Mouse (Mus musculus) myocyte (in vitro differentiated cells): ENCODE results near the gene Tmem234. TPM values are rescaled to one million over a fixed set of nuclear protein-coding genes. Genes with fewer than 3 reads are reported as not detected.

ENCODE experiments used
- H3K27me3 ChIP-seq: one replicate; pipeline ENCODE4 v1.6.1; 2011; ENCODE audit not compliant: control insufficient read depth, insufficient read depth, insufficient read length
- H3K36me3 ChIP-seq: one replicate; pipeline ENCODE4 v1.6.1; 2011; ENCODE audit not compliant: control insufficient read depth, insufficient read depth
- H3K4me2 ChIP-seq: one replicate; pipeline ENCODE4 v1.6.1; 2011; ENCODE audit warnings: low read depth, control low read depth
- H3K4me3 ChIP-seq: one replicate; pipeline ENCODE4 v1.5.1; 2011; ENCODE audit warnings: mild to moderate bottlenecking, control low read depth, moderate library complexity
- H3K79me2 ChIP-seq: one replicate; pipeline ENCODE4 v1.6.1; 2011; ENCODE audit not compliant: control insufficient read depth, insufficient read depth
- H3ac ChIP-seq: one replicate; pipeline ENCODE4 v1.6.1; 2011; ENCODE audit not compliant: control insufficient read depth, insufficient read length
- CEBPB ChIP-seq: IDR thresholded peaks from 2 replicates; pipeline ENCODE4 v1.6.1; 2011; ENCODE audit warnings: mild to moderate bottlenecking, moderate library complexity; ENCODE audit not compliant: poor library complexity, insufficient read depth, severe bottlenecking
- E2F4 ChIP-seq: IDR thresholded peaks from one replicate; pipeline ENCODE4 v1.6.1; 2011; ENCODE audit warnings: mild to moderate bottlenecking, control low read depth, moderate library complexity; ENCODE audit not compliant: insufficient read depth
- MAX ChIP-seq: IDR thresholded peaks from one replicate; pipeline ENCODE4 v1.6.1; 2011; ENCODE audit warnings: low read depth, mild to moderate bottlenecking, control low read depth
- MYOD1 ChIP-seq, 3 experiments: IDR thresholded peaks; one replicate each; pipeline ENCODE4 v1.6.1; 2011; ENCODE audit warnings: control low read depth in 2 of 3, low read depth in 2 of 3, mild to moderate bottlenecking in 2 of 3, moderate library complexity in 1 of 3; ENCODE audit not compliant: insufficient read length in 2 of 3, control insufficient read depth in 1 of 3
- MYOG ChIP-seq, 3 experiments: IDR thresholded peaks; one replicate each; pipeline ENCODE4 v1.6.1; 2011; ENCODE audit warnings: control low read depth in 2 of 3, low read depth in 2 of 3, mild to moderate bottlenecking in 2 of 3; ENCODE audit not compliant: insufficient read length in 2 of 3, control insufficient read depth in 1 of 3, insufficient read depth in 1 of 3
- POLR2A ChIP-seq: IDR thresholded peaks from one replicate; pipeline ENCODE4 v1.6.1; 2011; ENCODE audit warnings: low read depth, mild to moderate bottlenecking, control low read depth, moderate library complexity; ENCODE audit not compliant: insufficient read length
- POLR2AphosphoS2 ChIP-seq: IDR thresholded peaks from one replicate; pipeline ENCODE4 v1.6.1; 2011; ENCODE audit warnings: low read depth, control low read depth; ENCODE audit not compliant: insufficient read length
- REST ChIP-seq: IDR thresholded peaks from one replicate; pipeline ENCODE4 v1.6.1; 2011; ENCODE audit warnings: mild to moderate bottlenecking, control low read depth, moderate library complexity; ENCODE audit not compliant: insufficient read depth, insufficient read length
- SRF ChIP-seq: IDR thresholded peaks from one replicate; pipeline ENCODE4 v1.6.1; 2011; ENCODE audit warnings: low read depth; ENCODE audit not compliant: control insufficient read depth, insufficient read length
- TCF12 ChIP-seq: IDR thresholded peaks from one replicate; pipeline ENCODE4 v1.6.1; 2011; ENCODE audit warnings: mild to moderate bottlenecking, control low read depth; ENCODE audit not compliant: poor library complexity, insufficient read depth, severe bottlenecking
- TCF3 ChIP-seq: IDR thresholded peaks from one replicate; pipeline ENCODE4 v1.6.1; 2011; ENCODE audit warnings: low read depth, control low read depth; ENCODE audit not compliant: insufficient read length
- USF1 ChIP-seq: IDR thresholded peaks from one replicate; pipeline ENCODE4 v1.6.1; 2011; ENCODE audit warnings: low read depth, mild to moderate bottlenecking, control low read depth, moderate library complexity
- polyA plus RNA-seq: library from polyadenylated mRNA; unstranded; fragments of >200 nt; fragmentation: generic; extraction: Trizol; gene quantifications from one replicate; pipeline ENCODE4 v1.2.1, GENCODE M21; 2012; ENCODE audit warnings: missing spikeins

Tmem234 gene
- polyA plus RNA-seq, 1 experiment: 220 TPM

- no peak overlapping the region for H3K4me3 ChIP-seq
- H3ac ChIP-seq: no peak overlapping the region
- H3K36me3 ChIP-seq: peaks cover 68% of the 10 kb centered on the region
- no peak overlapping the region for H3K4me2 ChIP-seq
- no peak for TF ChIP-seq E2F4
- H3K27me3 ChIP-seq: no peaks in the 10 kb centered on the region
- H3K79me2 ChIP-seq: no peaks in the 10 kb centered on the region
Measured at GRCm38 (mm10) chr4:129654770-129655169, 54.3 kb downstream of the Tmem234 start.

GRCm38 (mm10) chr4:129661584-129661983, 61.1 kb downstream of the Tmem234 start:
- H3K4me3 ChIP-seq: no peak overlapping the region
- peaks cover 31% of the 10 kb centered on the region for H3K36me3 ChIP-seq
- TF ChIP-seq MYOD1 (IDR thresholded peaks at IDR 0.05; ENCODE audit: control insufficient read depth in 1 of 3, insufficient read length in 2 of 3, low read depth in 2 of 3) (no peak), POLR2AphosphoS2 (no peak), TCF12 (no peak), TCF3 (no peak), REST (no peak), USF1 (no peak), POLR2A (no peak), CEBPB (no peak), SRF (no peak)

GRCm38 (mm10) chr4:129662255-129662813, 61.9 kb downstream of the Tmem234 start:
- Histone ChIP-seq H3ac (no peak overlapping the region), H3K4me3 (no peak overlapping the region), H3K36me3 (peaks cover 28% of the 10 kb centered on the region), H3K4me2 (no peak overlapping the region), H3K79me2 (peaks cover 24% of the 10 kb centered on the region), H3K27me3 (no peaks in the 10 kb centered on the region)
- TF ChIP-seq TCF12 (no peak), POLR2A (no peak), MAX (no peak), USF1 (no peak), MYOD1 (IDR thresholded peaks at IDR 0.05; ENCODE audit: control insufficient read depth in 1 of 3, insufficient read length in 2 of 3, low read depth in 2 of 3) (no peak), POLR2AphosphoS2 (no peak), SRF (no peak), MYOG (IDR thresholded peaks at IDR 0.05; ENCODE audit: control insufficient read depth in 1 of 3, insufficient read depth in 1 of 3, insufficient read length in 2 of 3, low read depth in 2 of 3) (no peak), REST (no peak), E2F4 (no peak), CEBPB (no peak), TCF3 (no peak)

More at GRCm38 (mm10) chr4:129661584-129661983, 61.1 kb downstream of the Tmem234 start:
- Histone ChIP-seq H3K27me3 (no peaks in the 10 kb centered on the region), H3ac (no peak overlapping the region), H3K79me2 (peaks cover 18% of the 10 kb centered on the region), H3K4me2 (no peak overlapping the region)

DNA sequence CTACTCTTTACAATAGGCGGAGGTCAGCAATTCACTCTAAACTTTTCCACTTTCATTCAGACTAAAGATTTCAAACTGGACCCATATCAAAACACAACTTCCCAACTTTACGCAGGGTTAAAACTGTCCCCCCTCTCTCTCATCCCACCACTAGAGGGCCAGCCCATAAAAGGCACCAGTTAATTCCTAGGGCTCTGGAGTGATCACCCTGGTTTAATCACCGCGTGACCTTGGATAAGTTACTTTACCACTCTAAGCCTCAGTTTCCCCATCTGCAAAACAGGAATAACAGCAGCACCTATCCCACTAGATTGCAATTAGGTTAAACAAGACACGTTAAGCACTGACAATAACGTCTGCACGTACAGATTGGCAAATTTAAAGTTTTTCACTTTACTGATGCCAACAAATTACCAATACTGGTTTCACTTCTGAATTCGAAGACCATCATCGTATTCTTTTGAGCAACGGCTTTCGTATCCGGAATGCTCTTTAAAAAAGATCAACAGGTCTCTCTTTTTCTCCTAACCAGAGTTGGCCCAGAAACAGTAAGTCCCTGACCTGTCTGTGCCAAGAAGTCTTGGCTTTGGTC, 71.1 kb downstream of the Tmem234 start:
- Histone ChIP-seq H3K4me2 (peak overlapping the region; percentile 80), H3K4me3 (peak overlapping the region; percentile 87), H3K27me3 (no peaks in the 10 kb centered on the region), H3ac (peak overlapping the region; percentile 50), H3K36me3 (peaks cover 3% of the 10 kb centered on the region), H3K79me2 (peaks cover 49% of the 10 kb centered on the region)
- TF ChIP-seq MYOD1 (IDR thresholded peaks at IDR 0.05; ENCODE audit: control insufficient read depth in 1 of 3, insufficient read length in 2 of 3, low read depth in 2 of 3) (no peak), POLR2A (no peak), USF1 (peak; percentile 53), REST (no peak), TCF12 (no peak), SRF (peak; percentile 66), E2F4 (no peak), MAX (no peak), CEBPB (no peak), TCF3 (no peak), MYOG (IDR thresholded peaks at IDR 0.05; ENCODE audit: control insufficient read depth in 1 of 3, insufficient read depth in 1 of 3, insufficient read length in 2 of 3, low read depth in 2 of 3) (no peak)

DNA sequence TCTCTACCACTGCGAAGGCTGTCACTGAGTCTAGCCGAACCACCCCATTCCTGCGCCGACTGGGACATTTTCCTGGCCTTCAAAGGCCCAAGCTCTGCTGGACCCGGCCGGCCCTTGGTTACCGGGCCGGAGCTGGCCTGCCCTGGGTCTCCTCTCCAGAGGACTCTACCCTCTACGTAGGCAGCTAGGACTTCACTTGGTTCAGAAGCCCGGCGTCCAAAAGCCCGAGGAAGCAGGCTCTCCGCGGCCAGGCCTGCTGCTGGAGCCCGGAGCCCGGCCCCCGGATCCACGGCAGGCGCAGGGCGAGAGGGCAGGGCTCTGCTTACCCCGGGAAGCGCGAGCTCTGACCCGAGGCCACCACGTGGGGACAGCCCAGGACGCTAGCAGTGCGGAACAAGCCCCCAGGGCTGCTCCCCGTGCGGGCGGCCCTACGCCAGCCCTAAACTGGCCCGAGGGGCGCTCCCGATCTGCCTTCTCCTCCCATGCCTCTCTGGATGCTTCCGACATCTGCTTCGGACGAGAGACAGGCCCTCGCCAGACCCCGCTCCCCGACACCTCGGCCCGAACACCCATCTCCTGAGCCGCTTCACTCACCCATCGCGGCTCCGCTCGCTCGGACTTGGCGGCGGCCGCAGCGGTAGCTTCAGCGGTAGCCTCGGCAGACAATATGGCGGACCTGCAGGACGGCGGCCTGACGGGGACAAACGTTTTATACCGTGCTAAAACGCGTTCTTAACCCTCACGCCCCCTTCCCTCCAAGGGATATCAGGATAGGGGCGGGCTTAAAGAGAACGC, 71.8 kb downstream of the Tmem234 start, which contains the start of gene Kpna6:
TSS of gene Kpna6 (minus strand) at position 685 of the 795 bp plus-strand sequence.
- H3K4me3 ChIP-seq: peak within 1 kb of the TSS; percentile 87
- H3K4me2 ChIP-seq: peak within 1 kb of the TSS; percentile 95
- peaks cover 43% of the 10 kb centered on the region for H3K79me2 ChIP-seq
- peak within 1 kb of the TSS; percentile 50 for H3ac ChIP-seq
- no peaks in the 10 kb centered on the region for H3K27me3 ChIP-seq
- TF ChIP-seq POLR2A (peak; percentile 82), SRF (no peak), USF1 (no peak), TCF12 (no peak), E2F4 (no peak), MYOG (IDR thresholded peaks at IDR 0.05; ENCODE audit: control insufficient read depth in 1 of 3, insufficient read depth in 1 of 3, insufficient read length in 2 of 3, low read depth in 2 of 3) (peak in 1 of 3 experiments; percentile 17), POLR2AphosphoS2 (peak; percentile 63)
- peaks cover 7% of the 10 kb centered on the region for H3K36me3 ChIP-seq
